Mouse (Mus musculus) subcutaneous adipose tissue, adult 2 months (tissue): ENCODE measurements around the gene Acot9. TPM values are rescaled to one million over a fixed set of nuclear protein-coding genes. Genes with fewer than 3 reads are reported as not detected.

ENCODE experiments used
- polyA plus RNA-seq: library from polyadenylated mRNA; depleted of rRNA; stranded (reverse); fragments of >200 nt; gene quantifications from 2 replicates; pipeline ENCODE4 v1.2.3, GENCODE M21; 2012; ENCODE audit warnings: low replicate concordance; rRNA removed

Acot9 gene
- 24.8 and 37.6 TPM in 2 replicates for polyA plus RNA-seq

DNA sequence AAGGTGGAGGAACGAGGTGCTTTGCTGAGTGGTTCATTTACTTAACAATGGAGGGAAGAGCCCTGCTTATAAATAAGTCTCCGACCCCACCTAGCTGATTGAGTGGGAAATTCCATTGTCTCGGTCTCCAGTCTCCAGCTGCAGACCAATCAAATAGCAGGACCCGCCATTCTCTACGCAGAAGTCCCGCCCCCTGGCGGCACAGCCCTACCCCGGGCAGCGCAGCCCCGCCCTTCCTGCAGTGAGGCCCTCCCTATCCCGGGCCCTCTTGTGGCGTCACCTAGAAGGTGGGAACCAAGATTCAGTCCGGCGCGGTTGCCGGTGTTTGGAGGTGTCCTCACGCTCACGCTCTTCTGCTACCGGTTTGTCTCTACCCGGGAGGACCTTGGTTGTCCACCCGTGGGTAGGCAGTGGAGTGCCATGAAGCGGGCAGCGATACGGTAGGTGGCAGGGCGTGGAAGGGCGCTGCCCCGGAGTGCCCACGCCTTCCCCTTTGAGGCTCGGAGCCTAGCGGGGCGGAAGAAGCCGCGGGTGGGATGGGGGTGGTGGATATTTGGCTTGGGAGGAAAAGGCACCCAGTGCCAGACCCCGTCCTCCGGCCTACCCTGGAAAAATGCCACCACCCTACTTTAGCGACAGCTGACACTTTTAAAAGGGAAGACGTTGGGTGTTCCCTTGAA is at the start of gene Acot9:
TSS of gene Acot9 (plus strand) at position 209 of the 680 bp plus-strand sequence.

DNA sequence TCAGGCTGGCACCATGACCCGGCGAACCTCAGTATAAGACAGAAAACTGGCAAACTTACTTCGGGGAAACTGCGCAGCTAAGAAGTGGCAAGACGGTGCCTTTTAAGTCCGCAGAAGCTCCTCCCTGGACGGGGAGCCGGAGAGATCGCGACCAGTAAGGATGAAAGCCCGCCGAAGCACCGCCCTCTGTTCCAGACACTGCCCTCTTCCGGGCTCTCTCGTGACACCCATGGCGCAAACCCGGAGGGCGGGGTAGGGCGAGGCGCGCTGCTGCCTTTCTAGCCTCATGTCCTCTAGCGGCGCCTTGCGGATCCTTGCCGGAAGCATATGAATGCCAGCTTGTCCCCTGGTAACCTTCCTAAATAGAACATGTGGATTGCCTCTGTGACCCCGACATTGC is 46.0 kb upstream of the Acot9 start, which contains the start of gene Sat1:
TSS of gene Sat1 (minus strand) at position 179 of the 400 bp plus-strand sequence.

GRCm38 (mm10) chrX:155340654-155341053 is 78.4 kb downstream of the Acot9 start, which contains the start of gene Prdx4:
TSS of gene Prdx4 (minus strand) at chrX:155340754.

Other genes starting within 250 kb of the Acot9 start
- not detected in 2 replicates for gene Magea5, start 199.3 kb upstream of the Acot9 start, polyA plus RNA-seq
- not detected in 2 replicates for gene Magea1, start 172.7 kb upstream of the Acot9 start, polyA plus RNA-seq
- not detected in 2 replicates for gene Magea2, start 168.8 kb upstream of the Acot9 start, polyA plus RNA-seq
- not detected in 2 replicates for gene Cldn34b2, start 134.0 kb upstream of the Acot9 start, polyA plus RNA-seq
- 50.1 and 50.6 TPM in 2 replicates for gene Sat1, start 46.0 kb upstream of the Acot9 start, polyA plus RNA-seq
- 61.0 and 110 TPM in 2 replicates for gene Prdx4, start 78.3 kb downstream of the Acot9 start, polyA plus RNA-seq